Mouse (Mus musculus) E14TG2a.4 (cell line): ENCODE measurements around the gene Gm3159.
"Not testable (repeated sequence)": the region's sequence is repeated elsewhere in the genome, so short reads cannot be mapped to it uniquely, and the experiment has no call there.

ENCODE experiments used
- CTCF ChIP-seq: conservative IDR thresholded peaks from 2 replicates; pipeline ENCODE4 v1.5.1; 2014; ENCODE audit warnings: low read length
- NANOG ChIP-seq: IDR thresholded peaks from 2 replicates; pipeline ENCODE4 v1.6.1; 2014; ENCODE audit warnings: borderline replicate concordance, low read length, mixed read lengths
- POU5F1 ChIP-seq: IDR thresholded peaks from 2 replicates; pipeline ENCODE4 v1.6.1; 2014; ENCODE audit warnings: low read length, borderline replicate concordance

- not testable (repeated sequence) for TF ChIP-seq CTCF, POU5F1, NANOG
Observed at GRCm38 (mm10) chr14:4409939-4410338, 12.6 kb downstream of the Gm3159 start.
